In genomic region chr4:62805841-62806240, GRCm38 (mm10) we compare ENCODE assay signal across 9 mouse cellular contexts.
A peak's percentile ranks its signal among the peaks of the same experiment; 100 is the strongest.
DNase-seq lines count a peak whose midpoint lies in the region; ATAC-seq lines count a peak whose summit lies in the region.
"Had no signal": no experiment of that assay in that cellular context is flagged by ENCODE, and none has a peak within 500 bp of the region (broad histone marks: within the 10 kb centered on the region; RNA-seq: fewer than 3 reads in every experiment).

No protein-coding gene starts in this region.

- no peak overlapping the region for H3K4me2 ChIP-seq in kidney, embryonic 15.5 days
- H3K4me2 ChIP-seq in forebrain, embryonic 13.5 days: no peak overlapping the region

- no peak overlapping the region for H3K4me3 ChIP-seq in kidney, embryonic 15.5 days (replicated peaks)
- no peak overlapping the region for H3K4me3 ChIP-seq in forebrain, embryonic 13.5 days

- H3K9me3 ChIP-seq in kidney, embryonic 15.5 days (replicated peaks): no peaks in the 10 kb centered on the region
- H3K9me3 ChIP-seq in forebrain, embryonic 13.5 days (replicated peaks): no peaks in the 10 kb centered on the region

- 4% methylated on average over 6 of the region's 6 CpGs for WGBS in kidney, embryonic 15.5 days
- 55% methylated on average over 6 of the region's 6 CpGs for WGBS in forebrain, embryonic 13.5 days

- peak overlapping the region; percentile 37; the same call in 1 of the 2 replicates for H3K27ac ChIP-seq in kidney, embryonic 15.5 days
- H3K27ac ChIP-seq in forebrain, embryonic 13.5 days: no peak overlapping the region

- peak; percentile 49; the same call in 1 of the 2 replicates for ATAC-seq in kidney, embryonic 15.5 days (replicated peaks; ENCODE audit: low FRiP score)
- 0 out of 2 replicates have a peak, but pooled peaks have one; percentile 23 for ATAC-seq in granulocyte monocyte progenitor cell, adult 5-6 weeks (replicated peaks; ENCODE audit: poor library complexity, severe bottlenecking)
- ATAC-seq in forebrain, embryonic 13.5 days: no peak

- H3K27me3 ChIP-seq in kidney, embryonic 15.5 days: no peaks in the 10 kb centered on the region
- H3K27me3 ChIP-seq in forebrain, embryonic 13.5 days: no peaks in the 10 kb centered on the region

- no peaks in the 10 kb centered on the region for H3K36me3 ChIP-seq in kidney, embryonic 15.5 days
- no peaks in the 10 kb centered on the region for H3K36me3 ChIP-seq in forebrain, embryonic 13.5 days (ENCODE audit: poor library complexity, severe bottlenecking)

- DNase-seq in kidney, adult 9 months: no peak
- peak; percentile 56 for DNase-seq in T-cell, adult 2 months (ENCODE audit: low spot score)
- DNase-seq in kidney, postnatal 36 days: peak; percentile 19 to 21
- DNase-seq in ovary, adult 18-20 months (ENCODE audit: low spot score): no peak
- DNase-seq in urinary bladder, adult 18-20 months (ENCODE audit: low spot score in 2 of 2): no peak
- DNase-seq: cerebellum, postnatal 10 days had no signal

- H3K4me1 ChIP-seq in kidney, embryonic 15.5 days: peaks cover 12% of the 10 kb centered on the region
- H3K4me1 ChIP-seq in forebrain, embryonic 13.5 days: no peaks in the 10 kb centered on the region

- no peak overlapping the region for H3K9ac ChIP-seq in kidney, embryonic 15.5 days
- no peak overlapping the region for H3K9ac ChIP-seq in forebrain, embryonic 13.5 days

Comparison
In these comparisons a context has a peak if more than half of its experiments do, and no peak if none do; other contexts are left out.
1. DNase-seq: peak in T-cell, adult 2 months (single experiment) and kidney, postnatal 36 days (2 of 2); none in kidney, adult 9 months (single experiment), ovary, adult 18-20 months (single experiment) and urinary bladder, adult 18-20 months (0 of 2).